Mouse (Mus musculus): ENCODE measurements around the gene Btbd2. TPM values are rescaled to one million over a fixed set of nuclear protein-coding genes. Genes with fewer than 3 reads are reported as not detected.

The Btbd2 gene
- total and polyA plus RNA-seq, 3 experiments: 43.1 to 81.8 TPM; not detected in 1

DNA sequence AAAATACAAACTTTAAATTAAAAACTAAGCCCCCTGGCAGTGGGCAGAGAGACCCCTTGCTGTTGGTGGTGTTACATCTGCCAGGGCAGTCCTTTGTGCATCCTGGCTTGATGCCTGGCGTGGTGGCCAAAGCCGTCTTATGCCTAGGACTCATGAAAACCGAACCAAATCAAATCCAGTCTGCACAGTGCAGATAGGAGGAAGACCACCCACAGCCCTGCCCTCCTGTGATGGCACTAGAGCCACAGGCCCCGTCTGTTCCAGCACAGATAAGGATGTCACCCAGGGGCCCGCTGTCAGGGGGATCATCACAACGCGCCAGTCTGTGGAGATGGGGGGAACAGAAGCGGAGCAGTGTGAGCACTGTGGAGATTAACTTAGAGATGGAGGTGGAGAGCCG is 40.9 kb upstream of the Btbd2 start (continued):
- TF ChIP-seq HCFC1 (IDR thresholded peaks at IDR 0.05; ENCODE audit: low read depth, low read length) (peak; percentile 71), CTCF (IDR thresholded peaks at IDR 0.05 in 2 of 3, conservative IDR thresholded peaks at IDR 0.05 in 1 of 3; ENCODE audit: control insufficient read depth in 1 of 3, insufficient read depth in 1 of 3, low read depth in 2 of 3, low read length in 3 of 3, poor library complexity in 1 of 3, severe bottlenecking in 1 of 3) (no peak), USF1 (IDR thresholded peaks at IDR 0.05; ENCODE audit: low read depth, low read length) (0 out of 2 replicates have a peak, but pooled peaks have one; percentile 12), TBP (IDR thresholded peaks at IDR 0.05; ENCODE audit: low read depth, low read length) (peak; percentile 22; the same call in 1 of the 2 replicates), NRF1 (IDR thresholded peaks at IDR 0.05; ENCODE audit: insufficient read depth, low read depth, low read length, poor library complexity, severe bottlenecking) (no peak), SMC3 (IDR thresholded peaks at IDR 0.05; ENCODE audit: low read depth, low read length) (peak; percentile 31), ZNF384 (IDR thresholded peaks at IDR 0.05; ENCODE audit: low read depth, low read length) (peak; percentile 37; the same call in 1 of the 2 replicates), GATA1 (IDR thresholded peaks at IDR 0.05; ENCODE audit: low read depth, low read length) (peak; percentile 97), MYB (IDR thresholded peaks at IDR 0.05; ENCODE audit: low read depth, low read length) (peak; percentile 83), TAL1 (IDR thresholded peaks at IDR 0.05; ENCODE audit: low read length) (peak; percentile 100), CHD2 (IDR thresholded peaks at IDR 0.05; ENCODE audit: low read length) (no peak), MAX (IDR thresholded peaks at IDR 0.05; ENCODE audit: low read length) (peak; percentile 72), UBTF (IDR thresholded peaks at IDR 0.05; ENCODE audit: borderline replicate concordance, insufficient read depth, low read depth, low read length) (no peak), MAFK (IDR thresholded peaks at IDR 0.05; ENCODE audit: borderline replicate concordance, low read depth, low read length) (peak; percentile 90), BHLHE40 (IDR thresholded peaks at IDR 0.05; ENCODE audit: borderline replicate concordance, low read depth, low read length) (peak; percentile 84), MYC (IDR thresholded peaks at IDR 0.05; ENCODE audit: low read depth, low read length) (peak; percentile 60; the same call in 1 of the 2 replicates), ZKSCAN1 (IDR thresholded peaks at IDR 0.05; ENCODE audit: low read depth, low read length) (no peak), GABPA (IDR thresholded peaks at IDR 0.05; ENCODE audit: low read depth, low read length) (no peak), SIN3A (IDR thresholded peaks at IDR 0.05; ENCODE audit: low read length) (peak; percentile 94), MXI1 (IDR thresholded peaks at IDR 0.05; ENCODE audit: low read depth, low read length) (peak; percentile 72), NELFE (IDR thresholded peaks at IDR 0.05; ENCODE audit: low read depth, low read length) (no peak), ZMIZ1 (IDR thresholded peaks at IDR 0.05; ENCODE audit: low read depth, low read length) (peak; percentile 85), CHD1 (IDR thresholded peaks at IDR 0.05; ENCODE audit: low read depth, low read length) (0 out of 2 replicates have a peak, but pooled peaks have one; percentile 54), ELF1 (IDR thresholded peaks at IDR 0.05; ENCODE audit: low read depth, low read length) (peak; percentile 54; the same call in 1 of the 2 replicates)

DNA sequence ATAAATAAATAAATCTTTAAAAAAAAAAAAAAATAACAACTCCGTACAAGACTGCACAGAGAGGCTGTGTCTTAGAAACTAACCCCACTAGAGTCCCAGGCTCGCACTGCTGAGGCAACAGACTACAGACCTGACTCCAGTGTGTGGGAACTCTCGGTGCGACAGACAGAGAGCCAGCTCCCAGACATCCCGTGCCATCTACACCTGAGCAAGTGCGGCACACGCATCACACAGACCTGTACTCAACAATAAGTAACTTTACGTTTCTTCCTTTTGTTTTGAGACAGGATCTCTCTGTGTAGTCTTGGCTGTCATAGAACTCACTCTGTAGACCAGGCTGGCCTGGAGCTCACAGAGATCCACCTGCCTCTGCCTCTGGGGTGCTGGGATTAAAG is 40.5 kb upstream of the Btbd2 start:
- Histone ChIP-seq H3K9ac (ENCODE audit: control insufficient read depth, low read depth, low read length, poor library complexity, severe bottlenecking) (no peak overlapping the region), H3K36me3 (ENCODE audit: control insufficient read depth in 1 of 2, insufficient read depth in 2 of 2, low read length in 2 of 2) (peaks cover 0 to 57% of the 10 kb centered on the region in 2 experiments; a peak in 2 of 4 replicates), H3K4me3 (ENCODE audit: control insufficient read depth in 1 of 2, insufficient read depth in 1 of 2, low read depth in 2 of 2, low read length in 2 of 2) (no peak overlapping the region; a peak in 1 of 4 replicates), H3K4me1 (ENCODE audit: control insufficient read depth in 1 of 2, insufficient read depth in 2 of 2, low read length in 2 of 2) (peaks cover 40 to 78% of the 10 kb centered on the region in 2 experiments), H3K79me2 (ENCODE audit: control insufficient read depth, insufficient read depth, low read length, poor library complexity) (peaks cover 4% of the 10 kb centered on the region), H3K9me3 (replicated peaks; ENCODE audit: insufficient read depth, low read length) (no peaks in the 10 kb centered on the region), H3K27ac (ENCODE audit: control insufficient read depth, low read depth, low read length) (peak overlapping the region; percentile 45), H3K27me3 (ENCODE audit: control insufficient read depth in 1 of 2, insufficient read depth in 2 of 2, low read length in 2 of 2) (no peaks in the 10 kb centered on the region)
- no peak for TF ChIP-seq MXI1 (IDR thresholded peaks at IDR 0.05; ENCODE audit: low read depth, low read length)
- TF ChIP-seq NRF1 (IDR thresholded peaks at IDR 0.05; ENCODE audit: insufficient read depth, low read depth, low read length, poor library complexity, severe bottlenecking): 0 out of 2 replicates have a peak, but pooled peaks have one; percentile 1
- DNase-seq (ENCODE audit: low read depth, low spot score): peak; percentile 52
